Mouse (Mus musculus) neural tube, embryonic 12.5 days (tissue): Measurements from ENCODE around the gene Gm5592. TPM values are rescaled to one million over a fixed set of nuclear protein-coding genes. Genes with fewer than 3 reads are reported as not detected.
"Not testable (repeated sequence)": the region's sequence is repeated elsewhere in the genome, so short reads cannot be mapped to it uniquely, and the experiment has no call there.

Experiments
- ATAC-seq: fragments of 200-750 bp; cut with Nextera tagmentation; 2 replicates; pipeline ENCODE4 v1.8.0; 2017; ENCODE audit warnings: low read depth, mild to moderate bottlenecking, moderate TSS enrichment, moderate library complexity; ENCODE audit not compliant: low FRiP score
- H3K27ac ChIP-seq: fragments of 300-500 bp; sonication (generic); 2 replicates; pipeline ENCODE4 v1.5.1; 2016
- H3K27me3 ChIP-seq: fragments of 300-500 bp; sonication (generic); replicated peaks from 2 replicates; pipeline ENCODE4 v1.6.1; 2016; ENCODE audit warnings: mild to moderate bottlenecking
- H3K36me3 ChIP-seq: fragments of 300-500 bp; sonication (generic); 2 replicates; pipeline ENCODE4 v1.6.1; 2016; ENCODE audit warnings: mild to moderate bottlenecking
- H3K4me1 ChIP-seq: fragments of 300-500 bp; sonication (generic); 2 replicates; pipeline ENCODE4 v1.6.1; 2016
- H3K4me2 ChIP-seq: fragments of 300-500 bp; sonication (generic); replicated peaks from 2 replicates; pipeline ENCODE4 v1.6.1; 2016; ENCODE audit warnings: mild to moderate bottlenecking
- H3K4me3 ChIP-seq: fragments of 300-500 bp; sonication (generic); 2 replicates; pipeline ENCODE4 v1.5.1; 2016
- H3K9ac ChIP-seq: fragments of 300-500 bp; sonication (generic); 2 replicates; pipeline ENCODE4 v1.6.1; 2016; ENCODE audit warnings: mild to moderate bottlenecking
- H3K9me3 ChIP-seq: fragments of 300-500 bp; sonication (generic); 2 replicates; pipeline ENCODE4 v1.6.1; 2016; ENCODE audit warnings: mild to moderate bottlenecking
- WGBS: fragments of 180-500 bp; shearing (Covaris S2); methylation state at CpG from one replicate; pipeline ENCODE4 v1.1.7; 2016; 5-methylcytosine and 5-hydroxymethylcytosine counted together
- polyA plus RNA-seq: library from polyadenylated mRNA; unstranded; fragments of >200 nt; fragmentation: Nextera tagmentation; extraction: Ambion mirVana; gene quantifications from 2 replicates; pipeline ENCODE4 v1.2.1, GENCODE M21; 2016

The Gm5592 gene
- polyA plus RNA-seq, result not detected in 2 replicates

DNA sequence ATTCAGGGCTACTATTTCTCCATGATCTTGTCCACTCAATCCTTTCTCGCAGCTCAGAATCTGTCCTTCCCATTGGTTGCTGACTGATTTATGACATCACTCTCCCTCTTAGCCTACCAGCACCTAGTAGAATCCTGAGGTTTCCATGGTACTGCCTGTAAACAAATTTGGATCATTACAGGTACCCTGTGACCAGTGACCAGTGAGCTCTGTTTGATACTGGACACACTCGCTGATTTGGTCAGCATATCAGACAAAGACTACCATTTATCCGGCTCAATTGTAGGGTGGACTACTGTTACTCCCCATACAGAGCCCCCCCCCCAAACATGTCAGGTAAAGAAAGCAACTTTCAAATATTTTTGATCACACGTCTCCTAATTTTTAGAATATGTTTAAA lies at the start of gene Gm5592:
Gm5592 (plus strand) TSS at position 301 of the 400 bp plus-strand sequence.
- H3K4me1 ChIP-seq, H3K4me2 ChIP-seq, H3K36me3 ChIP-seq, H3K9ac ChIP-seq, H3K27me3 ChIP-seq, H3K4me3 ChIP-seq, H3K27ac ChIP-seq, H3K9me3 ChIP-seq, ATAC-seq: not testable (repeated sequence)
- 90% methylated on average over 4 of the region's 4 CpGs for WGBS

DNA sequence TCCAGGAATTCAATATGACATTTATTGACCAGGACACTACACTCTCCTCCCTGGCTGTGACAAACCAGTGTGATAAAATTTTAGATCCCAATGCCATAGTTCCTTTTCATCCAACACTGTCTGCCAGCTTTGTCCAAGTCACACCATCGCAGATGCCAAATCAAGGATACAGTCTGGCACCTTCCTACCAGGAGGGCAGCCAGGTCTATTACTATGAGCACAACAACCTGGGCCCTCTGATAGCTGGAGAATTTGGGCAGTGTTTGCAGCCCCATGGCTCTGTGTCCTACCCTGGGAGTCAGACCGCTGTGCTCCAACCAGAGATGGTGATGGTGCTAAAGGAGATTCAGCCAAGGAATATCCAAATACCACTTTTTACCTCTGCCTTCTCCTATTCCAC lies 2.2 kb downstream of the Gm5592 start:
- not testable (repeated sequence) for H3K4me2 ChIP-seq, H3K4me3 ChIP-seq, ATAC-seq, H3K4me1 ChIP-seq, H3K9me3 ChIP-seq, H3K27ac ChIP-seq, H3K9ac ChIP-seq, H3K27me3 ChIP-seq, H3K36me3 ChIP-seq
- WGBS, result 93% methylated on average over 2 of the region's 2 CpGs

DNA sequence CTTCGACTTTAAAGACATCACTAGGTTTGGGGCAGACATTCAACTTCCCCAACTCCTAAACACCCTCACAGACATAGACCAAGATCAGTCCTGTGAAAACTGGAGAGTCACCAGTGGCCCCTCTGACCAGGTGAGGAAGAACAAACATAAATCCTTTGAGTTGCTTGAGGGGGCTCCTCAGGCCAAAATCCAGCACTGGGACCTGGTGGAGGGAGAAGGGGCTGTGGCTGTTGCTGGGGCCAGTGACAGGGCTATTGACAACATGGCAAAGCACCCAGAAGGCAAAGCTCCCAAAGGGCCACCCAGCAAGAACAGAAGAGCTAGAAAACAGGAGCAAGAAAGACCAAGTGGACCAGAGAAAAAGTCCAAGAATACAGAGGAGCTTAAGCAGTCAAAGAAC lies 4.2 kb downstream of the Gm5592 start:
- H3K36me3 ChIP-seq, ATAC-seq, H3K4me2 ChIP-seq, H3K27ac ChIP-seq, H3K4me3 ChIP-seq, H3K4me1 ChIP-seq, H3K9ac ChIP-seq, H3K27me3 ChIP-seq, H3K9me3 ChIP-seq: not testable (repeated sequence)
- no CpG with 5 or more reads among the region's 1 CpGs for WGBS

DNA sequence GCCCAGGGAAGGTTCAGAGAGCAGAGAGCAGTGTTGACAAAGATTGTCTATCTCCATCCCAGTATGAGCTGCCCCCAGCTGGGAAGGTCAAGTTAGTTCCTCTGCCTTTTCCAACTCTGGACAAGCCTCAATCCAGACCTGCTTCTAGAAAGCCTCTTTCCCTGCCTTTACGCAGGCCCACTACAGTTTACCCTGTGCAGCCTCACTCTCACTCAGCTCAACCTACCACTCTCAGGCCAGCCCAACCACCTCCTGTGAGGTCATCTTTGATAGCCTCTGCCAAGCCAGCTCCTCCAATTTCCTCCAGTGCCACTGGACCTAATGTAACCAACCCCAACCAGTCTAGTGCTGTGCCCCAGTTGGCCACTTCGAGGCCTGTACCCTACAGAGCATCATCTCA lies 4.9 kb downstream of the Gm5592 start:
- 73% methylated on average over 2 of the region's 2 CpGs for WGBS
- not testable (repeated sequence) for H3K9ac ChIP-seq, ATAC-seq, H3K36me3 ChIP-seq, H3K4me2 ChIP-seq, H3K4me1 ChIP-seq, H3K4me3 ChIP-seq, H3K27ac ChIP-seq, H3K9me3 ChIP-seq, H3K27me3 ChIP-seq

DNA sequence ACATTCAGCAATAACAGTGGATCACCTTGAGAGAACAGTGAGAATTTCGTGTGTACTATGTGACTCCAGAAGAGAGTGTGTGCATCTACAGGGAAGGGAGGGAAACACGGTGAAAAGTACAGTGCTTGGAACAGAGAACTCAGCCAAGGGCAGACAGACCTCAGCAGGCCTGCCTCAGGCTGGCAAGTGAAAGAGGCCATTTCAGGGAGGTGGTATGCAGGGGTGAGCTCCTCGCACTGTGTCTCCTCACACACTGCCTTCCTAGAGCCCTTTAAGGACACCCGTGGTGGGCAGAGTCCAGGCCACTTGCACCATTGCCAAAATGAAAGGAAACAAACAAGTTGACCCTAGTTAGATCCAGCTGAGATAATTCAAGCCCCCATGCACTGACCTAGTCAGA lies 40.0 kb downstream of the Gm5592 start:
- Histone ChIP-seq H3K27ac (no peak overlapping the region), H3K4me3 (no peak overlapping the region), H3K9me3 (peaks cover 5% of the 10 kb centered on the region; the same call in 1 of the 2 replicates), H3K36me3 (no peaks in the 10 kb centered on the region), H3K9ac (no peak overlapping the region), H3K27me3 (no peaks in the 10 kb centered on the region), H3K4me1 (no peaks in the 10 kb centered on the region), H3K4me2 (no peak overlapping the region)
- 71% methylated on average over 4 of the region's 4 CpGs for WGBS
- no peak for ATAC-seq

Other genes starting within 250 kb of the Gm5592 start
- not detected in 2 replicates for gene 4930433I11Rik, start 166.3 kb upstream of the Gm5592 start, polyA plus RNA-seq
- not detected in 2 replicates for gene Gm4884, start 121.1 kb upstream of the Gm5592 start, polyA plus RNA-seq
- gene AI987944, start 239.5 kb downstream of the Gm5592 start, polyA plus RNA-seq, result 7.1 and 7.8 TPM in 2 replicates